Mouse (Mus musculus) effector memory CD4-positive, alpha-beta T cell, adult 5 months (primary cell): ENCODE measurements around the gene Kitl. TPM values are rescaled to one million over a fixed set of nuclear protein-coding genes. Genes with fewer than 3 reads are reported as not detected.

ENCODE experiments used
- polyA plus RNA-seq: library from polyadenylated mRNA; unstranded; fragments of 100-300 nt; shearing (Covaris generic); gene quantifications from one replicate; pipeline ENCODE4 v1.2.1, GENCODE M21; 2017

Gene Kitl
- polyA plus RNA-seq: 1.1 TPM

DNA sequence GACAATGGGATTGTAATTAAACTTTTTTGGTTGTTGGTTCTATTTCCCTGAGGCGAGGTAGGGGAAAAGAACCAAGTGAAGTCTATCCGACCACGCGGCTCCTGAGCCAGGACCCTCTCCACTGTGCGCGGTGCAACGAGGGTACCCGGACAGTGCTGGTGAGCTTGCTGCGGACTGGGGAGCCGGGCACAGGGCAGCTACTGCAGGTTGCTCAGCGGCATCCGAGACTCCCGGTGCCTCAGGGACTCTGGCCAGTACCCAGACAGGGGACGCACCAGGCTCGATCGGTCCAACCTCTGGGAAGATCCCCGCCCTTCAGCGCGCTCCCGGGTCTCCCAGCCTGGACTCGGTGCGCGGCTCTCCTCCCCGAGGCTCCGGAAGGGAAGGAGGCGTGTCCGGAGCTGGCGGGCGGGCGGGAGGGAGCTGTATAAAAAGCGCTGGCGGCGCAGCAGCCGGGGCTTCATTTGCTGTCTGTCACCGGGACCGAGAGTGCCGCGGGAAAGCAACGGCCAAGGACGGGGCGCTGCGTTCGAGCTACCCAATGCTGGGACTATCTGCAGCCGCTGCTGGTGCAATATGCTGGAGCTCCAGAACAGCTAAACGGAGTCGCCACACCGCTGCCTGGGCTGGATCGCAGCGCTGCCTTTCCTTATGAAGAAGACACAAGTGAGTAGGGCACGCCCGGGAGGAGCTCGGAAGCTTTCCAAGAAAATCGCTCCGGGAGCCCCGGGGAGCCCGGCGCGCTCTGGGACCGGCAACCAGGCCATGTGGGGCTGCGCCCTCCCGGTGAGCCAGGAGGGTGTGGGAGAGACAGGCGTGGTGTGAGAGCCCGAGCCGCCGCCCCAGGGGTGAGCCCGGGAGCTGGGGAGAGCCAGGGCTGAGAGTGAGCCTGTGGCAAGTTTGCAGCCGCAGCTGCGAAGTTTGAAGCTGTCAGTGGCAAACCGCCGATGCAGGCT lies at the start of gene Kitl:
Kitl (plus strand) TSS at position 261 of the 956 bp plus-strand sequence.

